Mouse (Mus musculus) megakaryocyte, embryonic 14.5 days (primary cell): ENCODE measurements around the gene Gm20422.

ENCODE experiments used
- FLI1 ChIP-seq: IDR thresholded peaks from 2 replicates; pipeline ENCODE4 v1.6.1; 2012; ENCODE audit warnings: low read length, inconsistent platforms, mixed read lengths
- GATA1 ChIP-seq: IDR thresholded peaks from 3 replicates; pipeline ENCODE4 v1.6.1; 2012; ENCODE audit warnings: mixed read lengths, low read length, inconsistent platforms, borderline replicate concordance

GRCm38 (mm10) chr8:69808094-69808863 is 33.6 kb upstream of the Gm20422 start, which contains the start of gene Gmip:
- TF ChIP-seq GATA1 (no peak), FLI1 (no peak)
